8 mouse cellular contexts compared by ENCODE assay signal in genomic region chr17:34025756-34026151, GRCm38 (mm10). TPM values are rescaled to one million over a fixed set of nuclear protein-coding genes. Genes with fewer than 3 reads are reported as not detected.
A peak's percentile ranks its signal among the peaks of the same experiment; 100 is the strongest.
DNase-seq lines count a peak whose midpoint lies in the region; ATAC-seq and TF ChIP-seq lines count a peak whose summit lies in the region.

No protein-coding gene starts in this region.

- peak overlapping the region; percentile 24; the same call in 1 of the 2 replicates for H3K9ac ChIP-seq in embryonic facial prominence, embryonic 12.5 days

- no peak for DNase-seq in gastrocnemius, adult 2 months
- DNase-seq in gastrocnemius, postnatal 14 days: no peak
- DNase-seq in 3134 (ENCODE audit: extremely low read depth, insufficient read length, low spot score): peak; percentile 15
- no peak for DNase-seq in limb, embryonic 10.5 days (ENCODE audit: low spot score)
- DNase-seq in retina, embryonic 14.5 days (ENCODE audit: low spot score): peak; percentile 64
- no peak for DNase-seq in spleen, postnatal 14 days (ENCODE audit: low spot score in 2 of 2)
- DNase-seq in spleen, adult 18-20 months: no peak

- no peaks in the 10 kb centered on the region for H3K9me3 ChIP-seq in embryonic facial prominence, embryonic 12.5 days
- H3K9me3 ChIP-seq in limb, embryonic 10.5 days (replicated peaks): no peaks in the 10 kb centered on the region

- H3K4me1 ChIP-seq in embryonic facial prominence, embryonic 12.5 days: peaks cover 62% of the 10 kb centered on the region
- peaks cover 77% of the 10 kb centered on the region for H3K4me1 ChIP-seq in limb, embryonic 10.5 days

- 7% methylated on average over 7 of the region's 7 CpGs for WGBS in embryonic facial prominence, embryonic 12.5 days
- 9% methylated on average over 7 of the region's 7 CpGs for WGBS in limb, embryonic 10.5 days

- ATAC-seq in embryonic facial prominence, embryonic 12.5 days (ENCODE audit: insufficient number of reproducible peaks, insufficient read depth, low FRiP score, low TSS enrichment): no peak

- H3K27ac ChIP-seq in gastrocnemius, adult 2 months: no peak overlapping the region
- H3K27ac ChIP-seq in embryonic facial prominence, embryonic 12.5 days: no peak overlapping the region
- H3K27ac ChIP-seq in limb, embryonic 10.5 days: peak overlapping the region; percentile 98

- H3K4me2 ChIP-seq in embryonic facial prominence, embryonic 12.5 days (replicated peaks): peak overlapping the region; percentile 94

- no peaks in the 10 kb centered on the region for H3K27me3 ChIP-seq in embryonic facial prominence, embryonic 12.5 days
- H3K27me3 ChIP-seq in limb, embryonic 10.5 days (ENCODE audit: low read depth, poor library complexity, severe bottlenecking): no peaks in the 10 kb centered on the region

- TF ChIP-seq CTCF in gastrocnemius, adult 2 months (IDR thresholded peaks at IDR 0.05): no peak

- H3K4me3 ChIP-seq in gastrocnemius, adult 2 months: peak overlapping the region; percentile 93
- H3K4me3 ChIP-seq in embryonic facial prominence, embryonic 12.5 days: peak overlapping the region; percentile 70
- H3K4me3 ChIP-seq in limb, embryonic 10.5 days: peak overlapping the region; percentile 77

- intact Hi-C loops in gastrocnemius, adult 2 months (cut with DNase I): no loop called here
- intact Hi-C loops in gastrocnemius, postnatal 14 days (cut with DNase I; ENCODE audit: low total_unique reads): no loop called here

- peaks cover 48% of the 10 kb centered on the region for H3K36me3 ChIP-seq in embryonic facial prominence, embryonic 12.5 days
- peaks cover 59% of the 10 kb centered on the region for H3K36me3 ChIP-seq in limb, embryonic 10.5 days

RNA-seq across cellular contexts. Expression of gene Ring1, which starts 1.3 kb away (rescaled TPM):
- 10 to 100 TPM; 11.6 to 12.8 TPM for total RNA-seq in gastrocnemius, adult 2 months (2021)
- 10 to 100 TPM; 11.3 to 13.1 TPM for total RNA-seq in gastrocnemius, postnatal 14 days (2021)
- 27.2 and 29.7 TPM in 2 replicates for polyA plus RNA-seq in embryonic facial prominence, embryonic 12.5 days (2016; fragmentation: Nextera tagmentation; extraction: Ambion mirVana)
- 11.8 and 15.0 TPM in 2 replicates for polyA plus RNA-seq in limb, embryonic 10.5 days (2016; fragmentation: Nextera tagmentation; extraction: Ambion mirVana)

RNA-seq across cellular contexts. Expression of gene H2-Ke6, which starts 2.1 kb away (rescaled TPM):
- total RNA-seq in gastrocnemius, adult 2 months (2021): 10 to 100 TPM; 69.9 to 82.3 TPM
- total RNA-seq in gastrocnemius, postnatal 14 days (2021): 10 to 100 TPM; 50.1 to 51.3 TPM
- 52.2 and 59.5 TPM in 2 replicates for polyA plus RNA-seq in embryonic facial prominence, embryonic 12.5 days (2016; fragmentation: Nextera tagmentation; extraction: Ambion mirVana)
- polyA plus RNA-seq in limb, embryonic 10.5 days (2016; fragmentation: Nextera tagmentation; extraction: Ambion mirVana): 25.9 and 33.7 TPM in 2 replicates

RNA-seq across cellular contexts. Expression of gene Slc39a7, which starts 5.7 kb away (rescaled TPM):
- 10 to 100 TPM; 44.6 to 49.5 TPM for total RNA-seq in gastrocnemius, adult 2 months (2021)
- total RNA-seq in gastrocnemius, postnatal 14 days (2021): 10 to 100 TPM; 44.9 to 60.1 TPM
- 191 and 193 TPM in 2 replicates for polyA plus RNA-seq in embryonic facial prominence, embryonic 12.5 days (2016; fragmentation: Nextera tagmentation; extraction: Ambion mirVana)
- 196 TPM in 2 replicates for polyA plus RNA-seq in limb, embryonic 10.5 days (2016; fragmentation: Nextera tagmentation; extraction: Ambion mirVana)

RNA-seq across cellular contexts. Expression of gene Rxrb, which starts 5.9 kb away (rescaled TPM):
- 10 to 100 TPM; 40.5 to 41.7 TPM for total RNA-seq in gastrocnemius, adult 2 months (2021)
- total RNA-seq in gastrocnemius, postnatal 14 days (2021): 10 to 100 TPM; 35.2 to 35.8 TPM
- polyA plus RNA-seq in embryonic facial prominence, embryonic 12.5 days (2016; fragmentation: Nextera tagmentation; extraction: Ambion mirVana): 69.9 and 72.6 TPM in 2 replicates
- polyA plus RNA-seq in limb, embryonic 10.5 days (2016; fragmentation: Nextera tagmentation; extraction: Ambion mirVana): 49.9 and 51.0 TPM in 2 replicates

RNA-seq across cellular contexts. Expression of gene Col11a2, which starts 13.5 kb away (rescaled TPM):
- 1 to 10 TPM; 3.0 to 9.6 TPM for total RNA-seq in gastrocnemius, adult 2 months (2021)
- 10 to 100 TPM; 51.1 to 56.0 TPM for total RNA-seq in gastrocnemius, postnatal 14 days (2021)
- 7.2 and 14.8 TPM in 2 replicates for polyA plus RNA-seq in embryonic facial prominence, embryonic 12.5 days (2016; fragmentation: Nextera tagmentation; extraction: Ambion mirVana)
- polyA plus RNA-seq in limb, embryonic 10.5 days (2016; fragmentation: Nextera tagmentation; extraction: Ambion mirVana): 0.43 and 2.5 TPM in 2 replicates

Comparison
In these comparisons a context has a peak if more than half of its experiments do, and no peak if none do; other contexts are left out.
1. DNase-seq: peak in 3134 (single experiment) and retina, embryonic 14.5 days (single experiment); none in gastrocnemius, adult 2 months (single experiment), gastrocnemius, postnatal 14 days (single experiment), limb, embryonic 10.5 days (single experiment), spleen, postnatal 14 days (0 of 2) and spleen, adult 18-20 months (0 of 2).
2. Peak in every context shown above with its lines, with median percentiles within 50 percentile points of each other: H3K4me3 ChIP-seq.